Mouse (Mus musculus) testis, adult 2 months (tissue): ENCODE results near the gene 1700067K01Rik. TPM values are rescaled to one million over a fixed set of nuclear protein-coding genes. Genes with fewer than 3 reads are reported as not detected.
A peak's percentile ranks its signal among the peaks of the same experiment; 100 is the strongest.

ENCODE experiments used
- H3K27ac ChIP-seq: fragments of 200-500 bp; 2 replicates; pipeline ENCODE4 v1.5.1; 2012; ENCODE audit warnings: low read depth, low read length; ENCODE audit not compliant: control insufficient read depth, insufficient read depth
- H3K27me3 ChIP-seq: fragments of 200-500 bp; 2 replicates; pipeline ENCODE4 v1.6.1; 2012; ENCODE audit warnings: mild to moderate bottlenecking, low read length, moderate library complexity; ENCODE audit not compliant: control insufficient read depth, insufficient read depth
- H3K36me3 ChIP-seq: fragments of 200-500 bp; 2 replicates; pipeline ENCODE4 v1.6.1; 2012; ENCODE audit warnings: mild to moderate bottlenecking, low read length; ENCODE audit not compliant: control insufficient read depth, insufficient read depth
- H3K4me1 ChIP-seq: fragments of 200-500 bp; 2 replicates; pipeline ENCODE4 v1.6.1; 2012; ENCODE audit warnings: low read length; ENCODE audit not compliant: control insufficient read depth, insufficient read depth
- H3K4me3 ChIP-seq: fragments of 200-500 bp; 2 replicates; pipeline ENCODE4 v1.5.1; 2012; ENCODE audit warnings: low read depth, mild to moderate bottlenecking, low read length, moderate library complexity, mixed read lengths; ENCODE audit not compliant: control insufficient read depth
- CTCF ChIP-seq: fragments of 200-500 bp; IDR thresholded peaks from 2 replicates; pipeline ENCODE4 v1.5.1; 2012; ENCODE audit warnings: low read depth, mild to moderate bottlenecking, inconsistent platforms, low read length, moderate library complexity; ENCODE audit not compliant: control insufficient read depth, insufficient read depth, insufficient replicate concordance
- POLR2A ChIP-seq: fragments of 200-500 bp; IDR thresholded peaks from 2 replicates; pipeline ENCODE4 v1.6.1; 2012; ENCODE audit warnings: low read depth, mild to moderate bottlenecking, inconsistent platforms, low read length, moderate library complexity; ENCODE audit not compliant: control insufficient read depth
- polyA plus RNA-seq: library from polyadenylated mRNA; depleted of rRNA; stranded (reverse); fragments of >200 nt; gene quantifications from 2 replicates; pipeline ENCODE4 v1.2.3, GENCODE M21; 2012

Gene 1700067K01Rik
- polyA plus RNA-seq, 1 experiment: 38.1 TPM

DNA sequence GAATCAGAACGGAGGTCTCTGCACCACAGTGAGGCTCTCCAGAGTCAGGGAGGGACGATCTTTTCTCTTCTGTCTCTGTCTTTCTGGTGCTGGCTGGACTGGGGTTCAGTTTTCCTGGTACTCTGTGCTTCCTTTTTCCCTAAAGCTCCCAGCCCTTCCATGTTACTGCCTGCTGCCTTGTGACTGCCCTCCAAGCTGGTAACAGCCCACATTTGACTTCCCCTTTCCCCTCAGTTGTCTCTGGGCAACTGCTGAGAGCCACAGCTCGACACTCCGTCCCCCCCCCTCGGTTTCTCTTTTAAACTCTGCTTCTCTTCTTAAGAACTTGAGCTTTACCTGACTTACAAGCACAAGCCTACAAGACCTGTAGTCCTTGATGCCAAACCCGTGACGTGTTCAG, 12.1 kb upstream of the 1700067K01Rik start:
- no peak for TF ChIP-seq CTCF
- no peak for TF ChIP-seq POLR2A
- H3K27ac ChIP-seq: no peak overlapping the region
- H3K4me3 ChIP-seq: no peak overlapping the region
- no peaks in the 10 kb centered on the region for H3K4me1 ChIP-seq
- no peaks in the 10 kb centered on the region for H3K27me3 ChIP-seq
- peaks cover 6% of the 10 kb centered on the region for H3K36me3 ChIP-seq

DNA sequence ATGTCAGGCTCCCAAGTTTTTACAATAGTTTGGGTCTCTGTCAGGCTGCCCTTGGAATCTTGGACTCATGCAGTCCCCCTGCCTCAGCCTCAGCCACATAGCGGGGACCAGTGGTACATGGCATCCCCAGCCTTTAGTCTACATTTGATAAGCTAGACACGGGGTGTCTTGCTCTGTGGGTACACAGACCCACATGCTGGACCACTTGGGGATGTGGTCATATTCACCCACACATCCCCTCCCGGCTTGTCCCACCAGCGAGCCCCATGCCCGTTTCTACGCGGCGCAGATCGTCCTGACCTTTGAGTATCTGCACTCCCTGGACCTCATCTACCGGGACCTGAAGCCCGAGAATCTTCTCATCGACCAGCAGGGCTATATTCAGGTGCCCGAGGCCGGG, 11.1 kb upstream of the 1700067K01Rik start:
- TF ChIP-seq CTCF: no peak
- TF ChIP-seq POLR2A: no peak
- peaks cover 6% of the 10 kb centered on the region for H3K36me3 ChIP-seq
- H3K27ac ChIP-seq: no peak overlapping the region
- no peaks in the 10 kb centered on the region for H3K4me1 ChIP-seq
- H3K4me3 ChIP-seq: no peak overlapping the region
- H3K27me3 ChIP-seq: no peaks in the 10 kb centered on the region

- H3K27me3 ChIP-seq: no peaks in the 10 kb centered on the region
- H3K4me1 ChIP-seq: peaks cover 9% of the 10 kb centered on the region
- H3K36me3 ChIP-seq: peaks cover 5% of the 10 kb centered on the region
- TF ChIP-seq POLR2A (no peak), CTCF (no peak)
- H3K4me3 ChIP-seq: no peak overlapping the region
- H3K27ac ChIP-seq: no peak overlapping the region
Measured at GRCm38 (mm10) chr8:83992488-83992887, 8.8 kb upstream of the 1700067K01Rik start.

GRCm38 (mm10) chr8:83994030-83994429, 7.3 kb upstream of the 1700067K01Rik start:
- Histone ChIP-seq H3K4me3 (no peak overlapping the region), H3K27ac (no peak overlapping the region), H3K27me3 (no peaks in the 10 kb centered on the region), H3K36me3 (peaks cover 5% of the 10 kb centered on the region), H3K4me1 (peaks cover 17% of the 10 kb centered on the region)
- TF ChIP-seq CTCF (no peak), POLR2A (no peak)

DNA sequence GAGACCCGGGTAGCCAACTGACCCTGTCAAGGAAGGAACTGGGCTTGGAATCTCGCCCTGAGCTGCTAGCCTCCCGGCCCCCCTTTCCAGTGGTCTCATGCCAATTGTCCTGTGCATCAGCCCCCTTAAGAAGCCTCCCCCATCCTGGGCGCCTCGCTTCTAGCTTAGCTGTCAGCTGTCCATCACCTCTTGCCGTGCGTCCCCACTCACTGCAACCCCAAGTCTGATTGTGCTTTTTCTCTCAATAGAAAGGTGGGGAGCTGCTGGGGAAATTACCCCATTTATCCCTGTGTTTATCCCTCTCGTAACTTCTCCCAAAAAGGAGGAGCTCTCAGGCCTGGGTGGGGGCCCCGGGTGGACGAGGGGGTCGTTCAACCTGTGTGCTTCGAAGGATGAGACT, 5.3 kb upstream of the 1700067K01Rik start:
- no peaks in the 10 kb centered on the region for H3K27me3 ChIP-seq
- H3K36me3 ChIP-seq: peaks cover 5% of the 10 kb centered on the region
- no peak for TF ChIP-seq CTCF
- TF ChIP-seq POLR2A: no peak
- peaks cover 21% of the 10 kb centered on the region for H3K4me1 ChIP-seq
- H3K4me3 ChIP-seq: no peak overlapping the region
- H3K27ac ChIP-seq: no peak overlapping the region

DNA sequence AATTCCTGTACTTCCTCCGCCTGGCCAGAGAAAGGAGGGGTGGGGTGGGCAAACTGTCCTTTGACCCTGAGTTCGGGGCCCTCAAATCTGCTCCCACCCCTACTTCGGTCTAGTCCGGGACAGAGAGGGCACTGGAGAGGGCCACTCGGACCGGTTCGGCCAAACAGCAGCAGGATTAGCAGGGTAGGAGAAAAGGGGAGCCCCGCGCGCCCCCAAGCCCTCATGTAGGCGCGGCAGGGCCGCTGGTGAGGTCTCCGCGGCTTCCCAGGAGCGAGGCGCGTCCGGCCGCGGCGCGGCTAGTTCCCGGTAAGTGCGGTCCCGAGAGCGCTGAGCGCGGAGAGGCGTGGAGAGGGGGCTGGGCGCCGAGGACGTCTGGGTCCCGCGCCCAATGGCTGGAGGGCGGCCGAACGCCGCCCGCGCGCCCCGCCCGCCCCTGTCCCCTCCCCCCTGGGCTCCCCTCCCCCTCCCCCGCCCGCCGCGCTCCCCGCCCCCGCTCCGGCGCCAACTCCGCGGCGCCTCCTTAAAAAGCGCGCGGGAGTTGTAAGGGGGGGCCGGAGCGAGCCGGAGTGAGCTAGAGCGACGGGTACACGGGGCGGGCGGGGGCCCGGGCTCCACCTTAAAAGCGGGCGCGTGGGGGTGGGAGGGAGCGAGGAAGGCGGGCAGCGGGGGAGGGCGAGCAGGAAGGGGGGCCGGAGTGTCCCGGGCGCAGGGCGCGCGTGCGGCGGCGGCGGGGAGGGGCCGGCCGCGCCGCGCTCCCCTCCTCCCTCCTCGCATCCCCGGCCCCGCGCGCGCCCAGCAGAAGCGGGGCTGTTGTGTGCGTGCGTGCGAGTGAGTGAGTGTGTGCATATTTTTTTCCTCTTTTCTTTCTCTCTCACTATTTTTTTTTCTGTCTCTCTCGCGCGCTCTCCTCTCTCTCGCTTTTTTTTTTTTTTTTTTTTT, 4.5 kb upstream of the 1700067K01Rik start:
- peak overlapping the region; percentile 75 for H3K27ac ChIP-seq
- peak overlapping the region; percentile 89 for H3K4me3 ChIP-seq
- TF ChIP-seq POLR2A: peak; percentile 67
- no peak for TF ChIP-seq CTCF
- H3K27me3 ChIP-seq: no peaks in the 10 kb centered on the region
- no peaks in the 10 kb centered on the region; the same call in 1 of the 2 replicates for H3K36me3 ChIP-seq
- H3K4me1 ChIP-seq: peaks cover 30% of the 10 kb centered on the region

GRCm38 (mm10) chr8:83997511-83998141, 3.7 kb upstream of the 1700067K01Rik start, which contains the start of gene Samd1:
TSS of gene Samd1 (plus strand) at chr8:83997672.
- TF ChIP-seq POLR2A (no peak), CTCF (no peak)
- H3K4me3 ChIP-seq: peak within 1 kb of the TSS; percentile 89
- H3K27ac ChIP-seq: peak within 1 kb of the TSS; percentile 75
- H3K36me3 ChIP-seq: no peaks in the 10 kb centered on the region
- H3K4me1 ChIP-seq: peaks cover 35% of the 10 kb centered on the region
- no peaks in the 10 kb centered on the region for H3K27me3 ChIP-seq
